Mouse (Mus musculus): ENCODE results near the gene Tbx18. TPM values are rescaled to one million over a fixed set of nuclear protein-coding genes. Genes with fewer than 3 reads are reported as not detected.

Tbx18 gene
- polyA plus RNA-seq, 1 experiment from 2014 or later, result 3.2 TPM

GRCm38 (mm10) chr9:87738123-87738522 is 7.1 kb upstream of the Tbx18 start:
- H3K4me1 ChIP-seq (ENCODE audit: control insufficient read depth, insufficient read depth, low read length), result no peaks in the 10 kb centered on the region
- H3K4me2 ChIP-seq (ENCODE audit: low read length), result no peak overlapping the region
- H3K9ac ChIP-seq (replicated peaks; ENCODE audit: low read length), result no peak overlapping the region
- WGBS, result 1% methylated on average over 13 of the region's 13 CpGs
- no peaks in the 10 kb centered on the region for H3K9me3 ChIP-seq (ENCODE audit: control insufficient read depth, low read length)
- H3K27me3 ChIP-seq (ENCODE audit: control insufficient read depth, insufficient read depth, low read length), result peaks cover 86% of the 10 kb centered on the region
- H3K36me3 ChIP-seq (ENCODE audit: control insufficient read depth, insufficient read depth, low read length), result no peaks in the 10 kb centered on the region
- H3K4me3 ChIP-seq (replicated peaks; ENCODE audit: low read depth, low read length), result no peak overlapping the region
- no peak overlapping the region for H3K27ac ChIP-seq (replicated peaks; ENCODE audit: low read depth, low read length)
- no peak for ATAC-seq (ENCODE audit: low FRiP score, low TSS enrichment)
- DNase-seq, result peak; percentile 44

DNA sequence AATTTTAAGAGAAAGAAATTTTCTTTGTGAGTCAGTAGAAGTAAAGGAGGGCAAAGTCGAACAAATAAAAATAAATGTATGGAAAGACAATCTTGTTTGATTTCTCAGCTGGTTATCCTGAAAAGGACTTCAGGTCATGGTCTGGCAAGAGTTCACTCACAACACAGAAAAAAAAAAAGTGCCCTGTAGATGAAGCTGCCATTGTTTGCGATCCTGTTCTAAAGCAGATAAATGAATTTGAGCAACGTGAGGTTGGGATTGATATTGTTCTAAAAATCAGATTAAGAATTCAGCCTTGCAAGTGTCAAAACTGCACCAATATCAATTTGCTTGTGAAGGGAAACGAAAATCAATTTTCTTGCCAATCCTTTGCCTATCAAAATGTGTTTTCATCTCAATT is 6.2 kb upstream of the Tbx18 start:
- Histone ChIP-seq H3K4me3 (replicated peaks; ENCODE audit: low read depth, low read length) (no peak overlapping the region), H3K4me2 (ENCODE audit: low read length) (no peak overlapping the region), H3K4me1 (ENCODE audit: control insufficient read depth, insufficient read depth, low read length) (no peaks in the 10 kb centered on the region), H3K27ac (replicated peaks; ENCODE audit: low read depth, low read length) (no peak overlapping the region), H3K9ac (replicated peaks; ENCODE audit: low read length) (no peak overlapping the region), H3K27me3 (ENCODE audit: control insufficient read depth, insufficient read depth, low read length) (peaks cover 92% of the 10 kb centered on the region), H3K9me3 (ENCODE audit: control insufficient read depth, low read length) (no peaks in the 10 kb centered on the region), H3K36me3 (ENCODE audit: control insufficient read depth, insufficient read depth, low read length) (no peaks in the 10 kb centered on the region)
- WGBS, result 6% methylated on average over 4 of the region's 4 CpGs
- ATAC-seq (ENCODE audit: low FRiP score, low TSS enrichment) (no peak), DNase-seq (no peak)

DNA sequence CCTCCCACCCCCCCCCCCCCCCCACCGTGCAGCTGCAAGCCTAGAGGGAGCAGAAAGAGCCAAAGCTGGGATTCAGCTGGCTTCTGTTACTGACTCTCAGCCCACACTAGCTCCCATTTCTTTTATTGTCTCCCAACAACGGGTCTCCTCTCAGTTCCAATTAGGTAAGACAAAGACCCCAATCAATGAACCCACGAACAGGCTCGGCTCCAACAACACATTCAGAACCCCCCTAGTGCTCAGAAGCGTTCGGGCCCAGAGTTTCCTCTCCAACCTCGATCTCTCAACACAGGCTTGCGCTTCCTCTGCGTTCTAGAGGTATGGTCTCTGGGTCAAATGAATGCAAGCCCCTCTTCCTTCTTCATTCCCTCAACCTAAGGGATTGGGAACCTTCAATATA is 4.0 kb upstream of the Tbx18 start:
- DNase-seq (peak; percentile 40), ATAC-seq (ENCODE audit: low FRiP score, low TSS enrichment) (no peak)
- peaks cover 8% of the 10 kb centered on the region; the same call in 1 of the 2 replicates for H3K4me1 ChIP-seq (ENCODE audit: control insufficient read depth, insufficient read depth, low read length)
- no peak overlapping the region for H3K9ac ChIP-seq (replicated peaks; ENCODE audit: low read length)
- H3K27ac ChIP-seq (replicated peaks; ENCODE audit: low read depth, low read length), result no peak overlapping the region
- H3K4me2 ChIP-seq (ENCODE audit: low read length), result no peak overlapping the region
- H3K27me3 ChIP-seq (ENCODE audit: control insufficient read depth, insufficient read depth, low read length), result peaks cover 87% of the 10 kb centered on the region
- no peaks in the 10 kb centered on the region for H3K9me3 ChIP-seq (ENCODE audit: control insufficient read depth, low read length)
- no peak overlapping the region for H3K4me3 ChIP-seq (replicated peaks; ENCODE audit: low read depth, low read length)
- WGBS, result under 1% methylated on average over 9 of the region's 9 CpGs
- no peaks in the 10 kb centered on the region for H3K36me3 ChIP-seq (ENCODE audit: control insufficient read depth, insufficient read depth, low read length)

DNA sequence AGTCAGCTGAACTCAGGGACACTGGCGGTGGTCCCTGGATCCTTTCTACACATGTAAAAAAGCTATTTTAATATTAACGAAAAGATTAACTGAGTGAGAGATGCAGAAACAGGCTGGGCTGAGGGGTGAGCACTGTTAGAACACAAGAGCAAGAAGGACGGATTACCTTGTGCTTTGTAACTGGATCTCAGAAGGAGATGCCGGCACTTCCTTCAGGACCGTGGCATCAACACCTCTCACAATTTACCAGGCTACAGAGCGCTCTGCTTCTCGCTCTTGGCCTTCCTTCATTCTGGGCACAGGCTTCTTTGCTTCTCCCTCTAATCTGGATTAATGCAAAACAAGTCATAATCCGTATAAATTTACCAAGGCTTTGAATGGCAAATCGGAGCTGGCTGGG is 3.6 kb upstream of the Tbx18 start:
- peak; percentile 41 for DNase-seq
- Histone ChIP-seq H3K27ac (replicated peaks; ENCODE audit: low read depth, low read length) (no peak overlapping the region), H3K4me1 (ENCODE audit: control insufficient read depth, insufficient read depth, low read length) (peaks cover 10% of the 10 kb centered on the region; the same call in 1 of the 2 replicates), H3K4me3 (replicated peaks; ENCODE audit: low read depth, low read length) (no peak overlapping the region), H3K9me3 (ENCODE audit: control insufficient read depth, low read length) (no peaks in the 10 kb centered on the region), H3K9ac (replicated peaks; ENCODE audit: low read length) (no peak overlapping the region), H3K27me3 (ENCODE audit: control insufficient read depth, insufficient read depth, low read length) (peaks cover 87% of the 10 kb centered on the region), H3K36me3 (ENCODE audit: control insufficient read depth, insufficient read depth, low read length) (no peaks in the 10 kb centered on the region), H3K4me2 (ENCODE audit: low read length) (no peak overlapping the region)
- WGBS, result under 1% methylated on average over 9 of the region's 9 CpGs
- ATAC-seq (ENCODE audit: low FRiP score, low TSS enrichment), result no peak

- Histone ChIP-seq H3K9me3 (ENCODE audit: control insufficient read depth, low read length) (no peaks in the 10 kb centered on the region), H3K9ac (replicated peaks; ENCODE audit: low read length) (no peak overlapping the region), H3K4me2 (ENCODE audit: low read length) (no peak overlapping the region), H3K27me3 (ENCODE audit: control insufficient read depth, insufficient read depth, low read length) (peaks cover 88% of the 10 kb centered on the region), H3K27ac (replicated peaks; ENCODE audit: low read depth, low read length) (no peak overlapping the region), H3K36me3 (ENCODE audit: control insufficient read depth, insufficient read depth, low read length) (no peaks in the 10 kb centered on the region), H3K4me1 (ENCODE audit: control insufficient read depth, insufficient read depth, low read length) (peaks cover 10% of the 10 kb centered on the region; the same call in 1 of the 2 replicates), H3K4me3 (replicated peaks; ENCODE audit: low read depth, low read length) (no peak overlapping the region)
- DNase-seq (peak; percentile 41), ATAC-seq (ENCODE audit: low FRiP score, low TSS enrichment) (no peak)
- 2% methylated on average over 11 of the region's 11 CpGs for WGBS
Measured at GRCm38 (mm10) chr9:87733732-87734131, 2.7 kb upstream of the Tbx18 start.

DNA sequence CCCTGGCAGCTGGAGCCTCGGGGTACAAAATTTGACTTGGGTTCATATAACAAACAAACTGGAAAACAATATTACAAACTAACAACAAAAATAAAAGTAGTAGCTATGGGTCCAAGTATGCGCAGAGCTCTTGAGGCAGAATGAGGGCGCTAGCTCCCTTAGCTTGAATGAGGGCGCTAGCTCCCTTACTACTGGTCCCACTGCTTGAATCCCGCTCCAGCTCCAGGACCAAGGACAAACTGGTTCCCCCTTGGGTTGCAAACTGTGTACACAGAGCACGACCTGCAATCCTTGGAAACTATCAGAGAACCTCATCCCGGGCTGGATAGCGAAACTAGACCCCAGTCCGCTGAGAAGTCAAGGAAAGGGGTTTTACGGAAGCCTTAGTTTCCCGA is 2.2 kb upstream of the Tbx18 start:
- Histone ChIP-seq H3K36me3 (ENCODE audit: control insufficient read depth, insufficient read depth, low read length) (no peaks in the 10 kb centered on the region), H3K9me3 (ENCODE audit: control insufficient read depth, low read length) (no peaks in the 10 kb centered on the region), H3K27ac (replicated peaks; ENCODE audit: low read depth, low read length) (no peak overlapping the region), H3K4me3 (replicated peaks; ENCODE audit: low read depth, low read length) (no peak overlapping the region), H3K9ac (replicated peaks; ENCODE audit: low read length) (no peak overlapping the region), H3K4me2 (ENCODE audit: low read length) (no peak overlapping the region), H3K4me1 (ENCODE audit: control insufficient read depth, insufficient read depth, low read length) (peaks cover 10% of the 10 kb centered on the region; the same call in 1 of the 2 replicates), H3K27me3 (ENCODE audit: control insufficient read depth, insufficient read depth, low read length) (peaks cover 88% of the 10 kb centered on the region)
- under 1% methylated on average over 11 of the region's 11 CpGs for WGBS
- ATAC-seq (ENCODE audit: low FRiP score, low TSS enrichment) (no peak), DNase-seq (no peak)

GRCm38 (mm10) chr9:87732416-87733235 is 1.6 kb upstream of the Tbx18 start:
- WGBS, result 2% methylated on average over 25 of the region's 25 CpGs
- H3K36me3 ChIP-seq (ENCODE audit: control insufficient read depth, insufficient read depth, low read length), result no peaks in the 10 kb centered on the region
- H3K4me3 ChIP-seq (replicated peaks; ENCODE audit: low read depth, low read length), result no peak overlapping the region
- H3K4me2 ChIP-seq (ENCODE audit: low read length), result no peak overlapping the region
- ATAC-seq (ENCODE audit: low FRiP score, low TSS enrichment), result no peak
- no peak overlapping the region for H3K27ac ChIP-seq (replicated peaks; ENCODE audit: low read depth, low read length)
- no peak overlapping the region for H3K9ac ChIP-seq (replicated peaks; ENCODE audit: low read length)
- H3K27me3 ChIP-seq (ENCODE audit: control insufficient read depth, insufficient read depth, low read length), result peaks cover 83% of the 10 kb centered on the region
- peaks cover 10% of the 10 kb centered on the region; the same call in 1 of the 2 replicates for H3K4me1 ChIP-seq (ENCODE audit: control insufficient read depth, insufficient read depth, low read length)
- no peaks in the 10 kb centered on the region for H3K9me3 ChIP-seq (ENCODE audit: control insufficient read depth, low read length)
- peak; percentile 23 for DNase-seq

- H3K36me3 ChIP-seq (ENCODE audit: control insufficient read depth, insufficient read depth, low read length), result no peaks in the 10 kb centered on the region
- H3K4me1 ChIP-seq (ENCODE audit: control insufficient read depth, insufficient read depth, low read length), result peaks cover 10% of the 10 kb centered on the region; the same call in 1 of the 2 replicates
- H3K4me2 ChIP-seq (ENCODE audit: low read length), result peak overlapping the region; percentile 67
- ATAC-seq (ENCODE audit: low FRiP score, low TSS enrichment), result peak; percentile 48
- WGBS, result under 1% methylated on average over 91 of the region's 91 CpGs
- peak overlapping the region; percentile 37 for H3K4me3 ChIP-seq (replicated peaks; ENCODE audit: low read depth, low read length)
- DNase-seq, result peak; percentile 74
- peaks cover 69% of the 10 kb centered on the region for H3K27me3 ChIP-seq (ENCODE audit: control insufficient read depth, insufficient read depth, low read length)
- peak overlapping the region; percentile 20; the same call in 1 of the 2 replicates for H3K9ac ChIP-seq (replicated peaks; ENCODE audit: low read length)
- H3K9me3 ChIP-seq (ENCODE audit: control insufficient read depth, low read length), result no peaks in the 10 kb centered on the region
- H3K27ac ChIP-seq (replicated peaks; ENCODE audit: low read depth, low read length), result no peak overlapping the region
Measured at GRCm38 (mm10) chr9:87730271-87730960, 644 bp downstream of the Tbx18 start.
